Mouse (Mus musculus): ENCODE measurements at regions not wholly inside any gene's neighbourhood (a gene's known extent, or its start where the extent isn't known, plus 50 kb on each side); places are given as distances from the start of the nearest gene placed in this dataset.

DNA sequence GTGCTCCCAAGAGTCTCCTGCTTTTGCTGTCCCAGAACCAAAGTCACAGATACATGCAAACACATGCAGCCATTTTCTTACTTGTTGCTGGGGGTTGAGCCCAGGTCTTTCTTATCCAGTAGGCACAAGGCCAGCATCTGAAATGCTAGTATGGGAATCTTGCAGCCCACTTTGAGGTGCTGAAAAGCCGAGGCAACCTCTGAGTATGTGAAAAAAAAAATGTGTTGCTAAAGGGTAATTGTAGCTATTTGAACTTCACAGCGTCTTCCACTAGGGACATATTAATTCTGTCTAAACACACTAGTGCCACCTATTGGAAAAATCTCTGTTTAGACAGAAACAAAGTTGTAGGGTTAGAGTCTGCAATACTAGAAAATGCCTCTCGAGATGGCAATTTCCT is 150.1 kb upstream of the Kbtbd8 start:
- Histone ChIP-seq H3K36me3 (ENCODE audit: control insufficient read depth, insufficient read depth, low read length) (no peaks in the 10 kb centered on the region), H3K9me3 (ENCODE audit: control insufficient read depth, low read length) (no peaks in the 10 kb centered on the region), H3K4me2 (no peak overlapping the region), H3K9ac (ENCODE audit: low read length) (no peak overlapping the region), H3K4me3 (ENCODE audit: low read depth, low read length) (no peak overlapping the region), H3K4me1 (ENCODE audit: control insufficient read depth, insufficient read depth, low read length) (peaks cover 2% of the 10 kb centered on the region; the same call in 1 of the 2 replicates), H3K27ac (ENCODE audit: low read depth, low read length) (no peak overlapping the region), H3K27me3 (ENCODE audit: control insufficient read depth, insufficient read depth, low read length) (no peaks in the 10 kb centered on the region)
- peak; percentile 91 for DNase-seq (ENCODE audit: low spot score, missing footprints)
- ATAC-seq (ENCODE audit: low FRiP score), result no peak
- WGBS, result 16% methylated on average over 3 of the region's 3 CpGs

GRCm38 (mm10) chr6:94963204-94963603 is 153.8 kb upstream of the Kbtbd8 start:
- Histone ChIP-seq H3K9ac (ENCODE audit: low read length) (no peak overlapping the region), H3K36me3 (ENCODE audit: control insufficient read depth, insufficient read depth, low read length) (no peaks in the 10 kb centered on the region), H3K27ac (ENCODE audit: low read depth, low read length) (no peak overlapping the region), H3K9me3 (ENCODE audit: control insufficient read depth, low read length) (no peaks in the 10 kb centered on the region), H3K27me3 (ENCODE audit: control insufficient read depth, insufficient read depth, low read length) (no peaks in the 10 kb centered on the region), H3K4me1 (ENCODE audit: control insufficient read depth, insufficient read depth, low read length) (peaks cover 2% of the 10 kb centered on the region; the same call in 1 of the 2 replicates), H3K4me3 (ENCODE audit: low read depth, low read length) (no peak overlapping the region), H3K4me2 (no peak overlapping the region)
- no peak for DNase-seq (ENCODE audit: low spot score, missing footprints)
- WGBS, result 79% methylated on average over 4 of the region's 4 CpGs
- no peak for ATAC-seq (ENCODE audit: low FRiP score)

GRCm38 (mm10) chr6:94962411-94963087 is 154.5 kb upstream of the Kbtbd8 start:
- Histone ChIP-seq H3K36me3 (ENCODE audit: control insufficient read depth, insufficient read depth, low read length) (no peaks in the 10 kb centered on the region), H3K4me2 (no peak overlapping the region), H3K4me3 (ENCODE audit: low read depth, low read length) (no peak overlapping the region), H3K27me3 (ENCODE audit: control insufficient read depth, insufficient read depth, low read length) (no peaks in the 10 kb centered on the region), H3K9me3 (ENCODE audit: control insufficient read depth, low read length) (no peaks in the 10 kb centered on the region), H3K4me1 (ENCODE audit: control insufficient read depth, insufficient read depth, low read length) (peaks cover 2% of the 10 kb centered on the region; the same call in 1 of the 2 replicates), H3K9ac (ENCODE audit: low read length) (no peak overlapping the region), H3K27ac (ENCODE audit: low read depth, low read length) (no peak overlapping the region)
- DNase-seq (ENCODE audit: low spot score, missing footprints) (no peak), ATAC-seq (ENCODE audit: low FRiP score) (no peak)
- 66% methylated on average over 7 of the region's 7 CpGs for WGBS

- no peak overlapping the region for H3K4me2 ChIP-seq
- no peak for ATAC-seq (ENCODE audit: low FRiP score)
- no peak overlapping the region for H3K4me3 ChIP-seq (ENCODE audit: low read depth, low read length)
- DNase-seq (ENCODE audit: low spot score, missing footprints), result no peak
- peaks cover 2% of the 10 kb centered on the region; the same call in 1 of the 2 replicates for H3K4me1 ChIP-seq (ENCODE audit: control insufficient read depth, insufficient read depth, low read length)
- H3K27me3 ChIP-seq (ENCODE audit: control insufficient read depth, insufficient read depth, low read length), result no peaks in the 10 kb centered on the region
- no peak overlapping the region for H3K27ac ChIP-seq (ENCODE audit: low read depth, low read length)
- no peaks in the 10 kb centered on the region for H3K36me3 ChIP-seq (ENCODE audit: control insufficient read depth, insufficient read depth, low read length)
- WGBS, result 77% methylated on average over 1 of the region's 1 CpGs
- H3K9me3 ChIP-seq (ENCODE audit: control insufficient read depth, low read length), result no peaks in the 10 kb centered on the region
- H3K9ac ChIP-seq (ENCODE audit: low read length), result no peak overlapping the region
Measured at GRCm38 (mm10) chr6:94961821-94962220, 155.2 kb upstream of the Kbtbd8 start.

- no peak overlapping the region for H3K9ac ChIP-seq (ENCODE audit: low read length)
- no peak overlapping the region for H3K4me2 ChIP-seq
- H3K4me3 ChIP-seq (ENCODE audit: low read depth, low read length), result no peak overlapping the region
- H3K4me1 ChIP-seq (ENCODE audit: control insufficient read depth, insufficient read depth, low read length), result no peaks in the 10 kb centered on the region
- ATAC-seq (ENCODE audit: low FRiP score) (no peak), DNase-seq (ENCODE audit: low spot score, missing footprints) (no peak)
- H3K9me3 ChIP-seq (ENCODE audit: control insufficient read depth, low read length), result no peaks in the 10 kb centered on the region
- no peaks in the 10 kb centered on the region for H3K27me3 ChIP-seq (ENCODE audit: control insufficient read depth, insufficient read depth, low read length)
- H3K36me3 ChIP-seq (ENCODE audit: control insufficient read depth, insufficient read depth, low read length), result no peaks in the 10 kb centered on the region
- WGBS, result 86% methylated on average over 6 of the region's 6 CpGs
- H3K27ac ChIP-seq (ENCODE audit: low read depth, low read length), result no peak overlapping the region
Measured at GRCm38 (mm10) chr6:94957990-94958389, 159.1 kb upstream of the Kbtbd8 start.

DNA sequence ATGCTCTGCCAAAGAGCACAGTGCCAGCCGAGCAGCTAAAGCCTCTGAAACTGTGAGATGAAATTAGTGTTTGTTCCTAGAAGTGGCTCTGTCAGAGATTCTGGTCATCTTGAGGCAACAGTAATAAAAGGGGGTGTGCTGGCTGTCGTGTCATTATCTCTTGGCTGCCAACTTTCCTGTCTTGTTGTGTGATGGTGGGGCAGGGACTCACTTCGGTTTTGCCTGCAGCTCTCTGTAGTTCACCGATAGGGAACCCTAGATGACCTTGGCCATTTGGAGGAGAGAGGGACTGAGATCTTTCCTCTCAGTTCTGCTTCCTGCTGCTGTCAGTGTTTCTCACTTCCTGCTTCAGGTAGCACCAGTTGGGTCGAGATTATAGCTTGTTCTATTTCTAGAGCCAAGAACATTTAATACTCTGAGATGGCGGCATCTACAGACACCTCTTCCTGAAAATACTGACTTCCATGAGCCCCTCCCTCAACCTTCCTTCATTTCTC is 159.8 kb upstream of the Kbtbd8 start:
- Histone ChIP-seq H3K27me3 (ENCODE audit: control insufficient read depth, insufficient read depth, low read length) (no peaks in the 10 kb centered on the region), H3K36me3 (ENCODE audit: control insufficient read depth, insufficient read depth, low read length) (no peaks in the 10 kb centered on the region), H3K27ac (ENCODE audit: low read depth, low read length) (no peak overlapping the region), H3K9ac (ENCODE audit: low read length) (no peak overlapping the region), H3K4me3 (ENCODE audit: low read depth, low read length) (no peak overlapping the region), H3K4me1 (ENCODE audit: control insufficient read depth, insufficient read depth, low read length) (no peaks in the 10 kb centered on the region), H3K4me2 (no peak overlapping the region), H3K9me3 (ENCODE audit: control insufficient read depth, low read length) (no peaks in the 10 kb centered on the region)
- DNase-seq (ENCODE audit: low spot score, missing footprints), result no peak
- no peak for ATAC-seq (ENCODE audit: low FRiP score)
- 87% methylated on average over 6 of the region's 6 CpGs for WGBS

GRCm38 (mm10) chr6:94954580-94954979 is 162.5 kb upstream of the Kbtbd8 start:
- no peaks in the 10 kb centered on the region for H3K36me3 ChIP-seq (ENCODE audit: control insufficient read depth, insufficient read depth, low read length)
- ATAC-seq (ENCODE audit: low FRiP score) (no peak), DNase-seq (ENCODE audit: low spot score, missing footprints) (no peak)
- H3K27ac ChIP-seq (ENCODE audit: low read depth, low read length), result no peak overlapping the region
- H3K9me3 ChIP-seq (ENCODE audit: control insufficient read depth, low read length), result no peaks in the 10 kb centered on the region
- 87% methylated on average over 2 of the region's 2 CpGs for WGBS
- H3K4me2 ChIP-seq, result no peak overlapping the region
- H3K9ac ChIP-seq (ENCODE audit: low read length), result no peak overlapping the region
- H3K4me1 ChIP-seq (ENCODE audit: control insufficient read depth, insufficient read depth, low read length), result no peaks in the 10 kb centered on the region
- H3K4me3 ChIP-seq (ENCODE audit: low read depth, low read length), result no peak overlapping the region
- no peaks in the 10 kb centered on the region for H3K27me3 ChIP-seq (ENCODE audit: control insufficient read depth, insufficient read depth, low read length)

- ATAC-seq (ENCODE audit: low FRiP score) (no peak), DNase-seq (ENCODE audit: low spot score, missing footprints) (no peak)
- WGBS, result 82% methylated on average over 4 of the region's 4 CpGs
- Histone ChIP-seq H3K27ac (ENCODE audit: low read depth, low read length) (no peak overlapping the region), H3K27me3 (ENCODE audit: control insufficient read depth, insufficient read depth, low read length) (no peaks in the 10 kb centered on the region), H3K36me3 (ENCODE audit: control insufficient read depth, insufficient read depth, low read length) (no peaks in the 10 kb centered on the region), H3K4me3 (ENCODE audit: low read depth, low read length) (no peak overlapping the region), H3K9ac (ENCODE audit: low read length) (no peak overlapping the region), H3K9me3 (ENCODE audit: control insufficient read depth, low read length) (no peaks in the 10 kb centered on the region), H3K4me1 (ENCODE audit: control insufficient read depth, insufficient read depth, low read length) (no peaks in the 10 kb centered on the region), H3K4me2 (no peak overlapping the region)
Measured at GRCm38 (mm10) chr6:94953658-94954057, 163.4 kb upstream of the Kbtbd8 start.

DNA sequence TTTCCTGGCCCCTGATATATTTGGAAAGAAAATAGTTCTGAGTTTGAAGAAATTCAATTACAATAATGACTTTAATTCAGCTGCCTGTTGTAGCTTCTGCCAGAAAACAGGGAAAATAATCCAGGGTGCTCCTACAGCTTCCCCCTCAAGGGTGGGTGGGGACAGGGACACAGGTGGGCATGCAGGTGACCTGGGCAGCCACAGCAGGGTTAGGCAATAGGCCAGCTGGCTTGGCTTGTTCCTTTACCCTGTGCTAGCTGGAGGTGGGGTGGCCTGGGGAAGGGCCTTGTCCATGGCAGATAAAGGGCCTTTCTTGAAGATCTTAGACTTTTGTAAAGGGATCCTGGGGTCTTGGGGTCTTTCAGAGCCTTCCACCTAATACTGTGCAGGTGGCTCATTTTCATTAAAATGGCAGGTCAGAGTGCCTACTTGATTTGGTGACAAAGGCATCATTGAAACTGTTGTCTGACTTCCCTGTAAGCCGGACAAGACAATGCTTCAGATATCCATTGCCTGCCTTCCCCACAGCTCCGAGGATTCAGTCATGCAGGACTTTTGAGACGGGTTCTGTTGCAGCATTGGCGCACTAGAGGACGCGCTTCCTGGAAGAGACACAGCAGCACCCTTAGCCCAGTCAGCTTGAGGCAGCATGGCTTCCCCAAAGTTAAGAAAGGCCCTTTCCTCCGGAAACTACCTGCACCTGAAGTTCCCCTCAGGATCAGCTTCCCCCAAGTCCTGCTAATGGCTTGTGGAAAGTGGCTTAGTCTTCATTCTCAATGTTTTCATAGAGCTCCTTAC is 164.9 kb upstream of the Kbtbd8 start:
- no peak for DNase-seq (ENCODE audit: low spot score, missing footprints)
- no peaks in the 10 kb centered on the region for H3K4me1 ChIP-seq (ENCODE audit: control insufficient read depth, insufficient read depth, low read length)
- no peak overlapping the region for H3K27ac ChIP-seq (ENCODE audit: low read depth, low read length)
- H3K9me3 ChIP-seq (ENCODE audit: control insufficient read depth, low read length), result no peaks in the 10 kb centered on the region
- ATAC-seq (ENCODE audit: low FRiP score), result no peak
- 32% methylated on average over 7 of the region's 7 CpGs for WGBS
- no peaks in the 10 kb centered on the region for H3K27me3 ChIP-seq (ENCODE audit: control insufficient read depth, insufficient read depth, low read length)
- no peak overlapping the region for H3K4me2 ChIP-seq
- H3K9ac ChIP-seq (ENCODE audit: low read length), result no peak overlapping the region
- H3K36me3 ChIP-seq (ENCODE audit: control insufficient read depth, insufficient read depth, low read length), result no peaks in the 10 kb centered on the region
- H3K4me3 ChIP-seq (ENCODE audit: low read depth, low read length), result no peak overlapping the region
